Mouse (Mus musculus): ENCODE measurements at regions not wholly inside any gene's neighbourhood (a gene's known extent, or its start where the extent isn't known, plus 50 kb on each side); places are given as distances from the start of the nearest gene placed in this dataset.
A peak's percentile ranks its signal among the peaks of the same experiment; 100 is the strongest.

DNA sequence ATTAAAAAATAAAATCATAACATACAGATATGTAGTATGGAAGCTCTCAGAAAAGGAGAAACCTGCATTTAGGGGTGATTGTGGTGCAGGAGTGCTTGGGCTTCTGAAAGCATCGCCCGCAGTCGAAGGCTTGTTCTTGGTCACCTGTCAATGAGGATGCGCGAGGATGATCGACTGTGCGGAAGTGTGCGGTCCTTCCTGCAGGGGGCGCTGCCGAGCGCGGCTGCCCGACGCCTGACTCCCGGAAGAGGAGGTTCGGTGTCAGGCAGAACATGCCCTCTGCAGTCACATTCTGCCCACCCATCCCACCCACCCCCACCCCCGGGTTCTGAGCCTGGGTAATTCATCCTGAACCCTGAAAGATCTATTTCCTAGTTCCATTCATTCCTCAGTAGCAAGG, 133.6 kb upstream of the Kcng1 start:
- TF ChIP-seq CTCF (conservative IDR thresholded peaks at IDR 0.05; ENCODE audit: low read length) (peak; percentile 53), POU5F1 (IDR thresholded peaks at IDR 0.05; ENCODE audit: borderline replicate concordance, low read length) (no peak)
